Mouse (Mus musculus) embryonic stem cell, embryonic (primary cell): ENCODE measurements around the gene Eif4e1b.

ENCODE experiments used
- CTCF ChIA-PET, 4 experiments: fragments of 300-600 bp in 2 of 4; fragments of 350-600 bp in 2 of 4; sonication (Branson Sonifier 250); formaldehyde crosslinking; loops; one replicate each; lab custom pipeline; 2022; ENCODE audit warnings: inconsistent platforms in 2 of 4; lab: Charles Lee
- POLR2A ChIA-PET, 4 experiments: fragments of 300-600 bp in 2 of 4; fragments of 350-600 bp in 2 of 4; sonication (Branson Sonifier 250); formaldehyde crosslinking; loops; one replicate each; lab custom pipeline; 2022; ENCODE audit warnings: antibody characterized with exemption in 4 of 4, inconsistent platforms in 1 of 4; lab: Charles Lee

Gene Eif4e1b

GRCm38 (mm10) chr13:54756156-54756712, 27.6 kb upstream of the Eif4e1b start:
- ChIA-PET POLR2A (interaction anchor here in 2 of 4 experiments (0.6 to 1.2 kb wide), 2 partner anchors 12 to 60 kb away, joined by 3 to 5 read pairs; no protein-coding TSS in a partner anchor), CTCF (interaction anchor here in 1 of 4 experiments (0.7 kb wide), 1 partner anchor 915 kb away, joined by 7 read pairs; no protein-coding TSS in a partner anchor)

DNA sequence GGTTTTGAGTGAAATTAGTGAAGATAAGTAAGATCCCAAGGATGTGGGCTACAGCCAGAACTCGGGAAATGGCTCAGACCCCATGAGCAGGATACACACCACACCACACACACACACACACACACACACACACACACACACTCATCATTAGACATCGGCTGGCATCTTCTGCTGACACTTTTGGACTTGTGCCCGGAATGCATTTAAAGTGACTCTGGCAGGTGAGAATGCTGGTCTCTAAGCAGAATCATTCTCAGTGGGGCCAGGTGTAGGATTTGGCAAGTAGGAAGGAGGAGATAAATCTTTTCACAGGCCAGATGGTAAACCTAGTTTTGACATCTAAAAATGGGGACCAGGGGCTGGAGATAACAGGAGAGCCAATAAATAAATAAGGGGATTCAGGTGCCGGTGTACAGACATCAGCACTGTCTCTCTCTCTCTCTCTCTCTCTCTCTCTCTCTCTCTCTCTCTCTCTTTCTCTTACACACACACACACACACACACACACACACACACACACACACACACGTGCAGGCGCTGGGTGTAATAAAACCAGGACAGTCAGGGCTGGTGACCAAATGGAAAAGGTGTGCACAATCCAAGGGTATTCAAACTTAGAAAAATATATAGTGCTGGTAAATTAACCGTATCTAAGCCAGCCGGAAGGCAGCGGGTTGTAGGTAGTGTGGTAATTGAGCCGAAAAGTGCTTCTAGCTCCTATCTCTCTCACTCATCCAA, 26.5 kb upstream of the Eif4e1b start:
- POLR2A ChIA-PET, result interaction anchor here in 3 of 4 experiments (0.6 to 1.6 kb wide), 9 partner anchors 9 to 688 kb away, joined by 3 to 9 read pairs (median 3); partner anchors contain the start of genes Sncb (in 2 of the 3), Eif4e1b (in 1 of the 3), Grk6 (in 1 of the 3) and Rnf44 (in 1 of the 3)
- CTCF ChIA-PET, result interaction anchor here (0.6 to 3.9 kb wide), 15 partner anchors 8 to 916 kb away, joined by 3 to 25 read pairs (median 5); partner anchors contain the start of genes Gprin1 (in 2 of the 4), Eif4e1b (in 1 of the 4), Rnf44 (in 1 of the 4) and Sncb (in 1 of the 4)

DNA sequence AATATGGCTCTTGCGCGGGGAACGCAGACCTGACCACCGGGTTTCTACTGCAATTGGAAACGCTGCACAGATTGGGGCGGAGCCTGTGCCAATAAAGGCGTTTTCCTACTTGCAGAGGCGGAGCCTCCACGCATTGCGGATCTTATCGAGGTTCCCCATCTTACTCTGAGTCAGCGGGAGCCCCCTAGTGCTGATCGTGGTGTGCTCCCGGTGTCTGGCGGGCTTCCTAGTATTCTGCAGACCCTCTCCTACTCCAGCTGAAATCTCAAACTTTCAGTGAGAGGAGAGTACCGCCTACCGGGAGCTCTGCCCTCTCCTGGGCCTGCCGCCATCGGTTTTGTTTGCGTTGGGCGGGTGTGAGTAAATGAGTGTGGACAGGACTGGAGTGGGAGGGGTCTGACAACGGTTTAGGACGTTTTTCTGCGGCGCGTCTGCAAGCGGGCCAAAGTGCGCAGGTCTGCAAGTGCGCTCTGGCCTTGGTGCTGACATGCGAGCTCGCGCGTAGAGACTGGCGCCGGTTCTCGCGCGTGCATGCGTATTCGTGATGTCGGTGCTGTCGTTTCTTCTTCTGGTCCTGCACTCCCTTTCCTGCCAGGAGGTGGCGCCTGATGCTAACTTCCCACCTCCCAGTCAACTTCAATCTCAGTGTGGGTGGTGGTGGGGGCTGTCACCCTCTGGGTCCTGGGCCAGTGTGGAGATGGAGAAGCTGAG, 25.6 kb upstream of the Eif4e1b start:
- CTCF ChIA-PET, result interaction anchor here (0.5 to 3.9 kb wide), 44 partner anchors 8 to 635 kb away, joined by 3 to 25 read pairs (median 4); partner anchors contain the start of genes Sncb (in 3 of the 4), Eif4e1b (in 2 of the 4), Gprin1 (in 2 of the 4) and Tspan17 (in 2 of the 4)
- POLR2A ChIA-PET, result interaction anchor here in 3 of 4 experiments (0.6 to 2.4 kb wide), 25 partner anchors 8 to 778 kb away, joined by 3 to 17 read pairs (median 3); partner anchors contain the start of genes Sncb (in 3 of the 3), Eif4e1b (in 2 of the 3), Rnf44 (in 2 of the 3) and Tspan17 (in 2 of the 3)

DNA sequence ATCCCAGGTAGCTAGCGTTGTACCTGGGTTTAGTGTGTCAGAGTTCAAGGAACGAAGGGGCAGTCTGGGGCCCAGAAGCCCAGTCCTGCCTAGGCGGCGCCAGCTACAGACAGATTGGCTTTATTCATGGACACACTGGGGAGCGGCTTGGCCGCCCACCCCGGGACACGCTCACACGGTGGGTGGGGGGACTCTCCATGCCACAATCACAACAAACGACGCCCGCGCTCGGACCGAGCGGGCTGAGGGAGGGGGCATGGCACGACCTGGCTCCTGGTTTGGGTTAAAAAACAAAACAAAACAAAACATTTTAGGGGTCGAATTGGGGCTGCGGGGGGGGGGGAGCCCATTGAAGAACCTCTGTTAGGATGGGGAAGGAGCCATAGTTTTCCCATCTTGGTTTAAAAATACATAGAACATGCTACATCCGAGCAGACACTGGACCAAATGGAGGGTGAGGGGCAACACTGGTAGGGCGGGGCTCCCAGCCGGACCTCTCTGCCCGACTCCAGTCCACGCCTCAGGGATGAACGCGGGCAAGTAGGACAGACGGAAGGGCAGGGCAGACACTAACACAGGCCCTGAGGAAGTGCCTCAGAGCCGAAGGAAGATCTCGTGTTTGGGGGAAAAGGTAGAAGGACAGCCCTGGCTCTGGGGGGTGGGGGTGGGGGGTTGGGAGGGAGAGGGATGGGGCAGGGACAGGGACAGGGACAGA, 24.9 kb upstream of the Eif4e1b start:
- ChIA-PET CTCF (interaction anchor here (0.5 to 3.9 kb wide), 41 partner anchors 8 to 634 kb away, joined by 3 to 25 read pairs (median 4); partner anchors contain the start of genes Sncb (in 3 of the 4), Eif4e1b (in 2 of the 4), Gprin1 (in 2 of the 4) and Tspan17 (in 2 of the 4)), POLR2A (interaction anchor here in 3 of 4 experiments (0.6 to 2.4 kb wide), 22 partner anchors 8 to 777 kb away, joined by 3 to 17 read pairs (median 3); partner anchors contain the start of genes Eif4e1b (in 2 of the 3), Rnf44 (in 2 of the 3), Sncb (in 2 of the 3) and Tspan17 (in 2 of the 3))

DNA sequence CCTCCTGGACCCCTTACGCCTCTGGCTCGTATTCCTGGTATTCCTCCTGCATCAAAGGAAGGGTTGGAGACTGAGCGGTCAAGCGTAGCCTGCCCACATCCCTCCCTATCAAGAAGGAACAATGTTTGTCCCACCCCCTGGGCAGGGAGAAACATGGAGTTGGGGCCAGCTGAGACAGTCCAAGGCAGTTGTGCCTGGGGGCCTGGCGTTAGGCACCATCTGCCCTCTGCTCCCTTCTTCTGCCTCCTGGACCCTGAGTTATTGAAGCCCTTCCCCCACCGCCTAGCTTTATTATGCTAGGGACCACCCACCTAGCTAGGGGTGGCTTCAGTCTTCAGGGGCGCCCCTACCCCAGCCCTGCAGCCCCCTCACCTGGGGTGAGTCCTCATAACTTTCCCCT, 24.3 kb upstream of the Eif4e1b start:
- CTCF ChIA-PET, result interaction anchor here in 2 of 4 experiments (0.5 to 3.9 kb wide), 5 partner anchors 30 to 453 kb away, joined by 3 to 25 read pairs (median 4); partner anchors contain the start of gene Tspan17 (in 1 of the 2)
- POLR2A ChIA-PET, result interaction anchor here in 2 of 4 experiments (0.9 to 2.4 kb wide), 3 partner anchors 23 to 30 kb away, joined by 3 to 11 read pairs (median 3); partner anchors contain the start of gene Tspan17 (in 1 of the 2)

DNA sequence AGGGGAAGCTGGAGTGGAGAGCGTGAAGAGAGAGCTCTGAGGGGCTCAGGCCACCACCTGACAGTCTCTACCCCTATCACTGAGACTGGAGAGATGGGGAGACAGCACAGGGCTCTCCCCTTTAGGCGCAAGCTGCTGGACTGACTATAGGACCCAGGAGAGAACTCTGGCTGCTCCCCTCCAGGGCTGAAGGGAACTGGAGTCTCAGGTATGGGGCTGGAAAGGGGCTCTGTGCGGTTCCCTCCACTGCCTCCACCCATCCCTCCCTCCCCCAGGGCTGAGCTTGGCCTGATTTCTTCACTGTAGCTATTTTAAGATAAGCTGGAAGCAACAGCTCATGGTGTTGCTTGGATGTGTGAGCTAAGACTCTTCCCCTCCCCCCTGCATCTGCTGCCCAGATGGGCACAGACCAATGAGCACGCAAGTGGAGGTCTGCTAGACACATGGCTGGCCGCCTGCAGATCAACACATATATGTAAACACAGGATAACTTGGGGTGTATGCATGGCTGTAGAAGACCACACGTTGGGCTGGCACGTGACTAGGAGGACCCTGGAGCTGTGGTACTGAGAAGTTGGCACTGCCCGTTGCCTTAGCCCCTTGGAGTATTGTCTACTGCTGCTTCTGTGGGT, 23.5 kb upstream of the Eif4e1b start:
- ChIA-PET CTCF (interaction anchor here in 3 of 4 experiments (0.5 to 3.9 kb wide), 7 partner anchors 35 to 376 kb away, joined by 3 to 25 read pairs (median 3); no protein-coding TSS in a partner anchor), POLR2A (interaction anchor here in 2 of 4 experiments (0.9 to 2.4 kb wide), 4 partner anchors 23 to 30 kb away, joined by 3 to 11 read pairs (median 4); partner anchors contain the start of genes Eif4e1b (in 1 of the 2) and Tspan17 (in 1 of the 2))

DNA sequence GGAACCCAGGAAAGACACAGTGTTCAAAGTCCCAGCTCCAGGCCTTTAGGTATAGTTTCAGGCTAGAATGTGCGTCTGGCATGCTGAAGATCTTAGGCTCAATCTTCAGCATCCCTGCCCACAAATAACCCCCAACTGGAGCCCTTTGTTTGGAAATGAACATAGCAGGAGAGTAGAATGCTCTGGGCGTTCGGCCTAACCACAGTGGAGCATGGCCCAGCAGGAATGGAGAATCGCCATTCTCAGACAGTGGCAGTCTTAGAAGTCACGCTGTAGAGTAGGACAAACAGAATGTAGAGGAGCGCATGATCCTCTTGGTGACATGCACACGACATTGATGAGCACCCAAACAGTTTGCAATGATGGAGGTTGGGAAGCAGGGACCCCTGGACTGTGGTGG, 22.9 kb upstream of the Eif4e1b start:
- ChIA-PET POLR2A (interaction anchor here in 2 of 4 experiments (0.5 to 1.4 kb wide), 2 partner anchors 22 to 734 kb away, joined by 3 to 6 read pairs; partner anchors contain the start of gene Eif4e1b (in 1 of the 2)), CTCF (interaction anchor here in 3 of 4 experiments (0.5 to 3.9 kb wide), 6 partner anchors 38 to 1485 kb away, joined by 3 to 25 read pairs (median 3); no protein-coding TSS in a partner anchor)

DNA sequence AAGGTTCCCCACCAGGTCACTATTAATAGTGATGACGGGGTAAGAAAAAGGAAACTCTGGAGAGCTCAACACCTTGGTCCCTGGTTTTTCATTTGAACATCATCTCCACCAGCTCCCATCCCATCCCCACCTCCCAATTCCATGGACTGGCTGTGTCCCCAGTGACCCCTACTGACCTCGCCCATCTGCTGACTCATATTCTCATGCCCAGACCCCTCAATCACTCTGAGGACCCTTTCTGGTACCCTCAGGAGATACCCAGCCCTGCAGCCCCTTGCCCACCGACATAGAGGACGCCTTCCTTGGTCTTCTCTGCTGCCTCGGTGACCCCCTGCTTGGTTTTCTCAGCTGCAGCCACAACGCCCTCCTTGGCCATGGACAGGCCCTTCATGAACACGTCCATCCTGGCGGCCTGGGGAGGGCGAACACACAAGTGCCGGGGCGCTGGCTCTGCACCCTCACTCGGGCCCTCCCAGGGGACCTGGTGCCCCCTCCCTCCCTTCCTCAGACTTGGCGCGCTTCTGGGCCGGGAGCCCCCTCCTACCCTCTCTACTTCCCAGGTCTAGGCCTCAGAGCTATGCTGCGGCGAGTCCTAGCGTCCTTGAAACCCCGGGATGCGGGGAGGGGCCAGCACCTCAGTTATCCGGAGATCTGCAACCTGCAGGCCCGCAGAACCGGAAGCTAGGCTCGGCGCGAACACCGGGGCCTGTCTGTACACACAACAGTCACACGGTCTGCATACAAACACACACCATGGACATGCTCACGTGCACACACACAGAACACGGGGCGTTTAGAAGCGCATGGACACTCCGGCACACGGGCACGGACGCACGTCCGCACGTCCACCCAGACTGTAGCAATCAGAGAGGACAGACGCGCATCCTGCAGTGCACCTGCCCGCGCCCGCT, 18.3 kb upstream of the Eif4e1b start:
- ChIA-PET POLR2A (interaction anchor here (0.6 to 2.9 kb wide), 23 partner anchors 7 to 654 kb away, joined by 3 to 17 read pairs (median 4); partner anchors contain the start of genes Tspan17 (in 3 of the 4), Eif4e1b (in 2 of the 4), Lman2 (in 1 of the 4) and Rnf44 (in 1 of the 4)), CTCF (interaction anchor here (0.5 to 2.8 kb wide), 33 partner anchors 7 to 679 kb away, joined by 3 to 27 read pairs (median 4); partner anchors contain the start of genes Eif4e1b (in 3 of the 4), Tspan17 (in 2 of the 4) and Grk6 (in 1 of the 4))

DNA sequence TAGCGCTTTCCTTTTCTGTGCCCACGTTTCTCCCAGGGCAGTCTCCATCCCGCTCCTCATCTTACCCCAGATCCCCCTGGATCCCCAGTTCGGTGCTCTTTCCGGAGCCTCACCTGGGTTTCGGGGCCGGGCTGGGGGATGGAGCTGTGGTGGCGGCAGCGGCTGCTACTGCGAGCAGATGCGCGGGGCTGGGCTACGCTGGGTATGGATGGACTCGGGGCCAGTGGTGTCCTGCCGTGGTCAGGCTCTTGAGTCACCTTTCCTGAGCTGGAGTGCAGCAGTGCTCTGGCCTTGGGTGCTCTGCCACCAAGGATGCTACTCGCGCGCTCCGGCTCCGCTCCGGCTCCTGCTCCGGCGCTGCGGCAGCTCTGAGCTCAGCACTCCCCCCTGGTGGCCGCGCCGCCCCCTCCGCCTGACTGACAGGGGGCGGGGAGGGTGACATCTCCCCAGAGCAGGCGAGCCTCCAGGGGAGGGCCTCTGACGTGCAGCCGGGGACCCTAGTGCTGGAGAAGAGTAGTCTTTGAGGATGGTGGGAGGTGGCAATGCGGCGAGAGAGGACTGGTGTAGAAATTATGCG, 17.5 kb upstream of the Eif4e1b start, which contains the start of gene Sncb:
Gene Sncb (minus strand): TSS at position 404 of the 577 bp plus-strand sequence.
- POLR2A ChIA-PET, result interaction anchor here (0.6 to 2.9 kb wide), 22 partner anchors 8 to 597 kb away, joined by 3 to 17 read pairs (median 3); partner anchors contain the start of genes Tspan17 (in 2 of the 4), Eif4e1b (in 1 of the 4), Lman2 (in 1 of the 4) and Rnf44 (in 1 of the 4)
- CTCF ChIA-PET, result interaction anchor here (0.5 to 2.8 kb wide), 35 partner anchors 8 to 678 kb away, joined by 3 to 27 read pairs (median 4); partner anchors contain the start of genes Eif4e1b (in 2 of the 4), Tspan17 (in 2 of the 4) and Grk6 (in 1 of the 4)

DNA sequence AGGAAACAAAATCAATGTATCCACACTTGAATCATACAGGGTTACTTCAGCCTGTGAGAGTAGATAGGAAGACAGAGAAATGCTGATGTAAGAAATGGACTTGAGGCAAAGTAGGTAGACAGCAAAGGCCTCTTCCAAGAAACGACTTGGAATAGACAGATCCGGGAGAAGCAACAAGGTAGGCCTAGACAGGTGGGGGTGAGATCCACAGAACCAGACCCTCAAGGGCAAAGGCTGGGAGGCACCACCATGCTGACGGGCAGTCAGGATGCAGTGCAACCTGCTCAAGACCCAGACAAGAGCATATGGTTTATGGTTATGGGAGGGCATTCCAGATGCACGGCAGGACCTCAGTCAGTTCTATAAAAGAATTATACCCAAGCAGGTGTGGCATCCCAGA, 16.8 kb upstream of the Eif4e1b start:
- ChIA-PET POLR2A (interaction anchor here (0.8 to 2.9 kb wide), 14 partner anchors 9 to 596 kb away, joined by 3 to 17 read pairs (median 6); partner anchors contain the start of genes Tspan17 (in 2 of the 4), Lman2 (in 1 of the 4) and Rnf44 (in 1 of the 4)), CTCF (interaction anchor here (0.5 to 2.8 kb wide), 27 partner anchors 9 to 581 kb away, joined by 3 to 27 read pairs (median 4); partner anchors contain the start of genes Eif4e1b (in 1 of the 4) and Tspan17 (in 1 of the 4))

- CTCF ChIA-PET, result interaction anchor here in 2 of 4 experiments (0.6 to 2.4 kb wide), 4 partner anchors 12 to 1091 kb away, joined by 4 to 15 read pairs (median 5); partner anchors contain the start of gene Sncb (in 1 of the 2)
Observed at GRCm38 (mm10) chr13:54780592-54780991, 3.2 kb upstream of the Eif4e1b start.

DNA sequence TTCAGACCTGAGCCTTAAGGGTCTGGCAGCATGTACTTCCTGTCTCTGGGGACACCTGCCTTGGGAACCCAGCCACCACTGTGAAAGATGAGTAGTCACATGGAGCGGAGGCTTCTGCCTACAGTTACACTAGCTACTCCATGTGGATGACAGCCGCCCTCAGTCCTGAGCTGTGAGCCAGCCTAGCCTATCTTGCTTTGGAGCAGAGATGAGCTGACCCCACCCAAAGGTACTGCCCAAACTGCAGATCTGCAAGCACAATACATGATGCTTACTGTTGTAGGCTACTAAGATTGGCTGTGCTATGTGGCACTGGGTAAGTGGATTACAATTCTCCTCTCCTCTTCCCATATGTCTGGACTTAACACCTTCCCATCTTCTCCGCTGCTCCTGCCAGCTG, 2.7 kb upstream of the Eif4e1b start:
- ChIA-PET POLR2A (interaction anchor here in 2 of 4 experiments (0.8 to 4.3 kb wide), 4 partner anchors 10 to 36 kb away, joined by 3 to 34 read pairs (median 9); partner anchors contain the start of genes Sncb (in 1 of the 2) and Tspan17 (in 1 of the 2)), CTCF (interaction anchor here in 2 of 4 experiments (0.6 to 2.4 kb wide), 3 partner anchors 12 to 1090 kb away, joined by 4 to 15 read pairs (median 5); partner anchors contain the start of gene Sncb (in 1 of the 2))

More at GRCm38 (mm10) chr13:54780592-54780991, 3.2 kb upstream of the Eif4e1b start:
- POLR2A ChIA-PET, result interaction anchor here in 2 of 4 experiments (0.8 to 4.3 kb wide), 4 partner anchors 11 to 36 kb away, joined by 3 to 34 read pairs (median 9); partner anchors contain the start of genes Sncb (in 1 of the 2) and Tspan17 (in 1 of the 2)

DNA sequence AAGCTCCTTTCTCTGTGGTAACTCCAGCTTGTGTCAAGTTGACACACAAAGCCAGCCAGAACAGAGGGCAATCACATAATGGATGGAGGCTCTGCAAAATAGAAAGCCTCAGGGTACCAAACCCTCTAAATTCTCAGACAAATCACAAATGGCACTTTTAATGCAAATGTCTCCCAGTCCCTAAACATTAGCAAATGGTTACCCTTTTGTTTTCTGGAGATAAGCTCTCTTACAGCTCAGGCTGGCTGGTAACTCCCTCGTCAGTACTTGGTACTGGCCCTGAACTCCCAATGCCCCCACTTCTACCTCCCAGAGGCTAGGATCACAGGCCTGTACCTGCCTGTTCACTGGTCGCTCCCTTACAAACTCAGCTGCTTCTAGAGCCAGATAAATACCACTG, 563 bp upstream of the Eif4e1b start:
- ChIA-PET POLR2A (interaction anchor here (0.5 to 4.3 kb wide), 27 partner anchors 8 to 407 kb away, joined by 3 to 34 read pairs (median 4); partner anchors contain the start of genes Sncb (in 2 of the 4) and Tspan17 (in 1 of the 4)), CTCF (interaction anchor here (0.6 to 3.9 kb wide), 13 partner anchors 9 to 720 kb away, joined by 3 to 21 read pairs (median 4); partner anchors contain the start of gene Sncb (in 3 of the 4))
